Mouse (Mus musculus) liver, postnatal 0 days (tissue): Measurements from ENCODE around the gene Kdm7a. TPM values are rescaled to one million over a fixed set of nuclear protein-coding genes. Genes with fewer than 3 reads are reported as not detected.

Experiments
- ATAC-seq: fragments of 200-750 bp; cut with Nextera tagmentation; 2 replicates; pipeline ENCODE4 v1.8.0; 2017; ENCODE audit warnings: mild to moderate bottlenecking, moderate library complexity
- DNase-seq: peaks from one replicate; pipeline ENCODE4 v3.0.0-alpha.2; 2016
- H3K27ac ChIP-seq: fragments of 300-500 bp; sonication (generic); 2 replicates; pipeline ENCODE4 v1.5.1; 2014; ENCODE audit warnings: antibody characterized with exemption, moderate library complexity, mild to moderate bottlenecking, low read depth
- H3K27me3 ChIP-seq: fragments of 300-500 bp; sonication (generic); 2 replicates; pipeline ENCODE4 v1.6.1; 2014; ENCODE audit warnings: low read length, control low read depth, mixed read lengths; ENCODE audit not compliant: insufficient read depth
- H3K36me3 ChIP-seq: fragments of 300-500 bp; sonication (generic); replicated peaks from 2 replicates; pipeline ENCODE4 v1.6.1; 2014; ENCODE audit warnings: mild to moderate bottlenecking, control low read depth, low read length, moderate library complexity, mixed read lengths; ENCODE audit not compliant: insufficient read depth
- H3K4me1 ChIP-seq: fragments of 300-500 bp; sonication (generic); 2 replicates; pipeline ENCODE4 v1.6.1; 2014; ENCODE audit warnings: antibody characterized with exemption, mild to moderate bottlenecking, control low read depth; ENCODE audit not compliant: insufficient read depth
- H3K4me2 ChIP-seq: fragments of 300-500 bp; sonication (generic); 2 replicates; pipeline ENCODE4 v1.6.1; 2014; ENCODE audit warnings: low read depth, mild to moderate bottlenecking, low read length, moderate library complexity, mixed read lengths
- H3K4me3 ChIP-seq: fragments of 300-500 bp; sonication (generic); 2 replicates; pipeline ENCODE4 v1.5.1; 2014; ENCODE audit warnings: low read depth, low read length
- H3K9ac ChIP-seq: fragments of 300-500 bp; sonication (generic); replicated peaks from 2 replicates; pipeline ENCODE4 v1.6.1; 2014; ENCODE audit warnings: mild to moderate bottlenecking, moderate library complexity
- H3K9me3 ChIP-seq: fragments of 300-500 bp; sonication (generic); 2 replicates; pipeline ENCODE4 v1.6.1; 2016; ENCODE audit warnings: mild to moderate bottlenecking, control low read depth, low read length, mixed read lengths
- CTCF ChIP-seq: sonication (generic); IDR thresholded peaks from 2 replicates; pipeline ENCODE4 v1.5.1; 2016; ENCODE audit warnings: antibody characterized with exemption, low read depth
- EP300 ChIP-seq: IDR thresholded peaks from 2 replicates; pipeline ENCODE4 v1.6.1; 2016; ENCODE audit warnings: antibody characterized with exemption, low read depth, mild to moderate bottlenecking
- WGBS: fragments of 180-500 bp; shearing (Covaris S2); extraction: QIAGEN DNeasy Blood & Tissue Kit; methylation state at CpG from one replicate; pipeline ENCODE4 v1.1.7; 2014; ENCODE audit not compliant: insufficient replicate concordance; 5-methylcytosine and 5-hydroxymethylcytosine counted together
- polyA plus RNA-seq: library from polyadenylated mRNA; unstranded; fragments of >200 nt; fragmentation: Nextera tagmentation; extraction: Ambion mirVana; gene quantifications from 2 replicates; pipeline ENCODE4 v1.2.1, GENCODE M21; 2015

Gene Kdm7a
- polyA plus RNA-seq = 3.6 and 4.2 TPM in 2 replicates

DNA sequence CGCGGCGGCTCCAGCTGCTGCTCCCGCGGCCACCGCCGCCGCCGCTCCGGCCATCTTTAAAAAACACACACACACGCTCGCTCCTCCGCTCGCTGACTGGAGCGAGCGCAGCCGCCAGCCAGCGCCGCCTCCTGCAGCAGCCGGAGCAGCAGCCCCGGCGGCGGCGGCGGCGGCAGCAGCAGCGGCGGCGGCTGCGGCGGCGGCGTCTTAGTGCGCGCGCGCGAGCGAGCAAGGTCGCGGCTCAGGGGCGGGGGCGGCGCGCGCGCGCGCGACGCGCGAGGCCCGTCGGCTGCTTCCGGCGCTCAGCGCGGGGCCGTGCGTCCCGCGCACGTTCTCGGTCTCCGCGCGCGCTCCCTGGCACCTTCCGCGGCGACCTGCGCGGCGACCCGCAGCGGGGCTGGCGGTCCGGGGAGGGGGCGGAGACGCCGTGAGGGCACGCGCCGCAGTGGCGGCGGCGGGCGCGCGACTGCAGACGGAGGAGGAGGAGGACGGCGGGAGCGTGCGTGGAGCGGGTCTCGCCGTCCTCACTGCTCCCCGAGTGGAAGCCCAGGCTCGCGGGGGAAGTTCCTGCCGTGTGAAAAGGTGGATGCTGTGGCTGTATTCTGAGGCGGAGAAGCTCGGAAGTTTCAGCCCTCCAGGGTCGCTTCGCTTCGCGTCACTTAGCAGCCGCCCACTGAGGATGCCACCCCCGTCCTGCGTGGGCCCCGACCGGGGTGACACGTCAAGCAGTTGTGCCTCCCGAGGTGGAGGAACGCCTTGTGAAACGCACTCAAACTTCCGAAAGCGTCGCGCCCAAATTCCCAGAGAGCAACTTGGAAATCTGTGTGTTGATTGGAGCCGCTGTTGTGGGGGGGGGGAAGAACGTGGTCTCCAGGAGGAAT is at the start of gene Kdm7a:
Gene Kdm7a, minus strand, starts transcription at position 209 of the 881 bp plus-strand sequence.
- DNase-seq (peak; percentile 90), ATAC-seq (peak; percentile 82)
- peaks cover 6% of the 10 kb centered on the region for H3K4me1 ChIP-seq
- H3K27ac ChIP-seq = peak within 1 kb of the TSS; percentile 99
- TF ChIP-seq EP300 (no peak), CTCF (peak; percentile 27; the same call in 1 of the 2 replicates)
- H3K9ac ChIP-seq = peak within 1 kb of the TSS; percentile 92
- under 1% methylated on average over 90 of the region's 124 CpGs for WGBS
- H3K9me3 ChIP-seq = no peaks in the 10 kb centered on the region
- H3K4me2 ChIP-seq = peak within 1 kb of the TSS; percentile 89
- H3K4me3 ChIP-seq = peak within 1 kb of the TSS; percentile 92
- no peaks in the 10 kb centered on the region for H3K27me3 ChIP-seq
- no peaks in the 10 kb centered on the region for H3K36me3 ChIP-seq

DNA sequence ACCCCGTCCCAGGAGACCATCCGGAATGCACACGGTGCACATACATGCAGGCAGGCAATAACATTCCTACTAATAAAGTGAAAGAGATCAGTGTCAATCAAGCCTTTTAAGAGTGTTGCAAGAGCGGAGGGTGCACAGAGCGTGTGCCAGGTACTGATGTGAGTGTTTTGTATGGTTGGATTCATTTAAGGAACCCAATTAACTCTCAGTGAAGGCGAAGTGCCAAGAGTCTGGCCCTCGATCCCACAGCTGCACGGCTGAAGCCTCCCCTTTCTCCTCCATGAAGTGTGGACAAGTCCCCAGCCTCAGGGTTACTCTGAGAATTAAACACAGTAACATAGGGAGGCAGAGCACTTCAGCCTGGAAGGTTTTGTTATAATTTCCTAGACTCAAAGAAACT is 48.7 kb upstream of the Kdm7a start:
- H3K9me3 ChIP-seq = no peaks in the 10 kb centered on the region
- peaks cover 19% of the 10 kb centered on the region for H3K4me1 ChIP-seq
- H3K27me3 ChIP-seq = peaks cover 22% of the 10 kb centered on the region
- H3K36me3 ChIP-seq = no peaks in the 10 kb centered on the region
- no peak overlapping the region for H3K27ac ChIP-seq
- no peak for DNase-seq
- 71% methylated on average over 8 of the region's 8 CpGs for WGBS
- no peak overlapping the region for H3K9ac ChIP-seq
- no peak for ATAC-seq
- no peak overlapping the region for H3K4me3 ChIP-seq
- no peak for TF ChIP-seq CTCF
- TF ChIP-seq EP300 = no peak
- H3K4me2 ChIP-seq = no peak overlapping the region

DNA sequence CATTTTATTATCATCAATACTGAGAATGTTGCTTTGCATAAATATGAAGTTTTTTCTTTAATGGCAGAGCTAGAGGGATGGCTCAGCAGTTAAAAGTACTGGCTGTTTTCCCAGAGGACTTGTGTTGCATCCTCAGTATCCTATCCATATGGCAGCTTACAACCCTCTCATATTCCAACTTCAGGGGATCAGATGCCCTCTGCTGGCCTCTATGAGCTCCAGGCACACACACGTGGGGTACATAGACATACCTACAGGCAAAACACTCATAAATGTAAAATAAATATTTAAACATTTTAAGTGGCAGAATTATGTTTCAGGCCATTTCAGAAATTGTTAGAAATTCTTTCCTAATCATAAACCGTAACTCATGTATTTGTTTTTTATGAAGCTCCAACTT is 43.5 kb upstream of the Kdm7a start:
- no peaks in the 10 kb centered on the region for H3K9me3 ChIP-seq
- DNase-seq (no peak), ATAC-seq (no peak)
- no peak overlapping the region for H3K4me3 ChIP-seq
- WGBS = 80% methylated on average over 2 of the region's 2 CpGs
- no peak overlapping the region for H3K27ac ChIP-seq
- peaks cover 4% of the 10 kb centered on the region; the same call in 1 of the 2 replicates for H3K27me3 ChIP-seq
- H3K4me1 ChIP-seq = no peaks in the 10 kb centered on the region
- H3K36me3 ChIP-seq = no peaks in the 10 kb centered on the region
- no peak overlapping the region for H3K4me2 ChIP-seq
- no peak overlapping the region for H3K9ac ChIP-seq
- TF ChIP-seq CTCF = peak; percentile 37
- TF ChIP-seq EP300 = no peak

DNA sequence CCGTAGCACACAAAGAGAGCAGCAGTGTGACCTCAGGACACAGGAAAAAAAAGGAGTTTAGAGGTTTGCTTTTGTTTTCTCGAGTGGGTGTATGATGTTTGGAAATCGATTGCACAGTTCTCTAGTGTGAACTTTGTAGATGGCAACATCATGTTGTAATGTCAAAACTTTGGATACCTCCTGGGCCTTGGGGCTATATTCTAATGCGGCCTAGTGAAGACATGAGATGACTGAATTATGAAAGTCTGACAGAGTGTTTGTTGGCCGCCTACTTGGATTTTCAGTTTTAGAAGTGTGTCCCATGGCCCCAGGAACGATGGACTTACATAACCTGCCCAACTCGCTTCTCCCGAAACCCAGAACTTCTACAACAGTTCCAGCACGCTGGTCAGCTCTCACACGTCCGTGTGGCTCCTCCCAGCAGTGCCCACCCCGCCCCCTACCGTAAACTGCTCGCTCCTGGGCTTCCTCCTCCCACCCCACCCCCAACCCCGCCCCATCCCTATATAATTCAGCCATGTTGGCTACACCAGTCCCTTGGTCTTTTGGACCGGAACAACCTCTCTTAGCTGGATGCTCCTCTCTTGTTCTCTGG is 42.7 kb upstream of the Kdm7a start:
- Histone ChIP-seq H3K4me1 (peaks cover 1% of the 10 kb centered on the region; the same call in 1 of the 2 replicates), H3K9ac (no peak overlapping the region), H3K27ac (no peak overlapping the region), H3K27me3 (peaks cover 2% of the 10 kb centered on the region; the same call in 1 of the 2 replicates), H3K9me3 (no peaks in the 10 kb centered on the region), H3K4me2 (no peak overlapping the region), H3K4me3 (no peak overlapping the region), H3K36me3 (no peaks in the 10 kb centered on the region)
- peak; percentile 57; the same call in 1 of the 2 replicates for ATAC-seq
- TF ChIP-seq CTCF = no peak
- TF ChIP-seq EP300 = no peak
- peak; percentile 36 for DNase-seq
- WGBS = 43% methylated on average over 16 of the region's 16 CpGs

DNA sequence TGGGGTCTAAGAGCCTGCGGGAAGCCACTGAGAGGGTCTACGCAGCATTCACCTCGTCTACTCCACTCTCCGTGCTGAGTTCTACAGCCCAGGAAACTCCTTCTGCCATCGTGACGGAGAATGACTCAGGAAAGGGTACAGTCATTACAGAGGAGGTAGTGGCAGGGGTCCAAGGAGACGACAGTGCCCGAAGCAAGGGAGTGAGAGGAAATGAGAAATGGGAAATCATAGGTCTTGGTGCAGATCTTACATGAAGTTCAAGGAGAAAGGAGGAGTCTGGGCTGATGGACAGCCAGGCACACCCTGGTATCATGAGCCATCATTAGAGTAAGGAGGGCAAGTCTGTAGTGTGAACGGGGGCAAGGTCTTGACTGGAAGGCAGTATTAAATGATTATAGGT is 37.5 kb upstream of the Kdm7a start:
- 73% methylated on average over 9 of the region's 9 CpGs for WGBS
- Histone ChIP-seq H3K27me3 (0 out of 2 replicates have a peak, but pooled peaks cover 6% of the 10 kb centered on the region), H3K9me3 (no peaks in the 10 kb centered on the region), H3K4me2 (no peak overlapping the region), H3K4me1 (peaks cover 18% of the 10 kb centered on the region), H3K4me3 (no peak overlapping the region), H3K27ac (no peak overlapping the region), H3K36me3 (no peaks in the 10 kb centered on the region), H3K9ac (no peak overlapping the region)
- ATAC-seq (no peak), DNase-seq (no peak)
- TF ChIP-seq EP300 = no peak
- no peak for TF ChIP-seq CTCF

DNA sequence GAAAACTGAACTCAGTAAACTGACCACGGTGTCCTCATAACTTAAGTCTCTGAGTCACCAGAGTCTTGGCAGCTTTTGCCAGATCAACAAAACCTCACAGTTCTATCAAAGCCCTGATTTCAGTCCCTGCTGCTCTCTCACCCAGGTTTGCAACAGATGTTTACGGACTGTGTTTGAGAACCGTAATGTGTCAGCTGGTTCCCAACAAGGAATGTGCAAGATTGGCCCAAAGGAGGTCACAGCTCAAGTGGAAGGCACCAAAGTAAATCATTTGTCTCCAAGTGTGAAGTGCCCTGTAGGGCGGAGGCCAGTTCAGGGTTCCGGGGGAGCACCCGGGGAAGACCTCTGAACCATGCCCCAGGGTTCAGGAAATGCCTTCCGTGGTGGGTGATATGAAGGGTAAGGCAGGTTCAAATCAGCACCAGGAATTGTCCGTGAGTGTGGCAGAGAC is 36.9 kb upstream of the Kdm7a start:
- H3K27me3 ChIP-seq = 0 out of 2 replicates have a peak, but pooled peaks cover 6% of the 10 kb centered on the region
- DNase-seq (no peak), ATAC-seq (peak; percentile 71)
- no peaks in the 10 kb centered on the region for H3K36me3 ChIP-seq
- no peak for TF ChIP-seq CTCF
- TF ChIP-seq EP300 = no peak
- no peaks in the 10 kb centered on the region for H3K9me3 ChIP-seq
- 0 out of 2 replicates have a peak overlapping the region, but pooled peaks have one; percentile 9 for H3K9ac ChIP-seq
- 53% methylated on average over 8 of the region's 8 CpGs for WGBS
- no peak overlapping the region for H3K4me3 ChIP-seq
- H3K4me1 ChIP-seq = peaks cover 18% of the 10 kb centered on the region
- 0 out of 2 replicates have a peak overlapping the region, but pooled peaks have one; percentile 44 for H3K27ac ChIP-seq
- no peak overlapping the region for H3K4me2 ChIP-seq
